Mouse (Mus musculus): Measurements from ENCODE around the gene Pole2.
"Not testable (repeated sequence)": the region's sequence is repeated elsewhere in the genome, so short reads cannot be mapped to it uniquely, and the experiment has no call there.

Gene Pole2

DNA sequence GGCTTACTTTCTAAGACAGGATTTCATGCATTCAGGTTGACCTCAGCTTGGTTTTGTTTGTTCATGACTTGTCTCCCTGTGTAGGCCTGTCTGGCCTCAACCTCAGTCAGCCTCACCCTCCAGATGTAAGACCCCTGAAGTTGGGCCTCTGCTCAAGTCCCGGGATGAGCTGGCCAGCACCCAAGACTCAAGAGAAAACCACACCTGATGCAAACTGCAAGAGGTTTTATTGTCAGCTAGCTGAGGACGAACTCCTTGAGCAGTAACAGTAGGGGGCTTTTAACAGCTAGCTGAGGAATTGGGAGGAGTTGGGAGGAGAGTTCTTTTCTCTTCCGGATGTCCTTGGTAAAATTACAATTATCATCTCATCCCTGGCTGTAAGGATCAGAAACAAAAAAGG is 50.5 kb downstream of the Pole2 start:
- DNase-seq: no peak

GRCm38 (mm10) chr12:69175975-69176374 is 52.0 kb downstream of the Pole2 start:
- no peak for DNase-seq

DNA sequence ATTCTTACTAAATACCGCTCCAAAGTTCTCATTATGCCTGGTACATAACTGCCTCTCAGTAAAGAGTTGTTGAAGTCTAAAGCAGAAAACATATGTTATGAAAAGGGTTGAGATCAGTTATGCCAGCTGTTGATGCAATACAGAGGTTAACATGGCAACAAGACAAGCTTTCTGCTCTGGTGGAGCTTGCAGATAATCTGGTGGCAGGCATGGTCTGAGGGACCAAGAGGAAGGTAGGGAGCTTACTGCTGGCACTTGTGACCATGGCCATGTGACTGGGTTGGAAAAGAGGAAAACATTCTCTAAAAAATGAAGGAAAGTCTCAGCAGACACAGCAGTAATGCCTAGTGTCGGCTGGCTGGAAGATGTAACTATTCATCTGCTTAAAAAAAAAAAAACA is 56.7 kb downstream of the Pole2 start:
- no peak for DNase-seq

GRCm38 (mm10) chr12:69168461-69169106 is 59.4 kb downstream of the Pole2 start, which contains the start of gene Lrr1:
Gene Lrr1 (plus strand): TSS chr12:69168814.
- peak; percentile 88 for DNase-seq

DNA sequence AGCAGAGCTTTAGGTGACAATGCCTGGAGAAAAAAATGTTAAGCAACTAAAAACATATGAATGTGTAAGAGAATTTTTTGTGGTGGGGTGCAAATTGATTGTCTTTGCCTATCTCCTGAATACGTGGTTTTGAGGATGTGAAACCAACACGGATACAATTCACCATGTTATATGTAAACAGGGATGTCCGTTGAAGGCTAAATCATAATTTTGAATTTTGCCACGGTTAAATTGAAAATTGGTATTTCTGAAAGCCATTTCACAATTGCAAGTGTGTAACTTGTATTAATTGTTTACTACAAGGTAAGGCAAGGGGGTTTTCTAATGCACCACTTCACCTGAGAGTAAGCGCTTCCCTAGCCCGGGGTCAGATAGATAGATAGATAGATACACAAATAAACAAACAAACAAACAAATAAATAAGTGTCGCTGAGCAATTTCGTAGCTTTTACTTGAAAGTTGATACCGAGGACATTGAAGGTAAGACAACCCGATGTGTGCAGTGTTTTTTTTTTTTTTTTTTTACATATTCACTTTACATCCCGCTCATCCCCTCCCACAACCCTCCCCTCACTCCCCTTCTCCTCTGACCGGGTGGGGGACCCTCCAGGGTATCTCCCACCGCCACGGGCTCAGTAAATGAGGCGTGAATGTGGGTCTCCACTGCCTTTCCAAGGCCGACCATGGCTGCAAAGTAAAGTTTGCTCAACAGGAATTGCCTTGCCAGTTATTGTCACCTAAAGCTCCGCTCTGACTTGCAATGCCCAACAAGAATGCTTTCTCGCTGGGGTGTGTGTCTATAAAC is 60.1 kb downstream of the Pole2 start:
- DNase-seq: no peak

DNA sequence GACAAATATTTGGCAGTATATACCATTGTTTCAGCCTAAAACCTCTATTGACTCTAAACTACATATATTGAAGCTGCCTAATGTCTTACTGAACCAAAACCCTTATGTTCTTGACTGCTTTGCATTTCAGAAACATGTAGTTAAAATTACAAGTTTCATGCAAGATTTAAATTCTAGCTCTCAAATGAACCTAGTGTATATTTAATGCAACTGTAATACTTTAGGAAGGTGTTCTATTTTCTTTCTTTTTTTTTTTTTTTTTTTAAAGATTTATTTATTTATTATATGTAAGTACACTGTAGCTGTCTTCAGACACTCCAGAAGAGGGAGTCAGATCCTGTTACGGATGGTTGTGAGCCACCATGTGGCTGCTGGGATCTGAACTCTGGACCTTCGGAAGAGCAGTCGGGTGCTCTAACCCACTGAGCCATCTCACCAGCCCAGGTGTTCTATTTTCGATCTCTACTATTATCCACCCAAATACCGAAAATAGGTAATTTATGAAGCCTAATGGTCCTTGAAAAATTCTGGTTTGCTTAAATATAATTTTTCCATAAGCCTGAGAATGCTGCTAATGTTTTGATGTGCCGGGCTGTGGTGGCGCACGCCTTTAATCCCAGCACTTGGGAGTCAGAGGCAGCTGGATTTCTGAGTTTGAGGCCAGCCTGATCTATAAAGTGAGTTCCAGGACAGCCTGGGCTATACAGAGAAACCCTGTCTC is 61.0 kb downstream of the Pole2 start:
- not testable (repeated sequence) for DNase-seq

GRCm38 (mm10) chr12:69164904-69165303 is 63.1 kb downstream of the Pole2 start:
- no peak for DNase-seq

- DNase-seq: not testable (repeated sequence)
Measured at GRCm38 (mm10) chr12:69163586-69163985, 64.4 kb downstream of the Pole2 start.

DNA sequence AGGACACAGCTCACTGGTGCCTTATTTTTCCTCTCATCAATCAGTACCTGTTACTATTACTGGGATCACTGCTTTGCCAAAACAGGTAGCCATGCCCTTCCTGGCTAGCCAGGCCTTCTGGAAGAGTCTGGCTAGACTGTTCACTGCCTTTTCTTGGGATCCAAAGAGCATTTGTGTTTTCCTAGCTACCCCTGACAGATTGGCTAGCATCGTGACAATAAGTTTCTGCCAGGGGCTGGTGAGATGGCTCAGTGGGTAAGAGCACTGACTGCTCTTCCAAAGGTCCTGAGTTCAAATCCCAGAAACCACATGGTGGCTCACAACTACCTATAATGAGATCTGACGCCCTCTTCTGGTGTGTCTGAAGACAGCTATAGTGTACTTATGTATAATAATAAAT is 67.3 kb downstream of the Pole2 start:
- DNase-seq: not testable (repeated sequence)

- DNase-seq: peak; percentile 18
Measured at GRCm38 (mm10) chr12:69159578-69159940, 68.4 kb downstream of the Pole2 start.

- peak; percentile 96 for DNase-seq
Measured at GRCm38 (mm10) chr12:69158765-69159577, 69.0 kb downstream of the Pole2 start, which contains the start of gene Rps29. Gene Rps29 (minus strand): TSS chr12:69159186.

GRCm38 (mm10) chr12:69158366-69158764 is 69.6 kb downstream of the Pole2 start:
- DNase-seq: no peak

DNA sequence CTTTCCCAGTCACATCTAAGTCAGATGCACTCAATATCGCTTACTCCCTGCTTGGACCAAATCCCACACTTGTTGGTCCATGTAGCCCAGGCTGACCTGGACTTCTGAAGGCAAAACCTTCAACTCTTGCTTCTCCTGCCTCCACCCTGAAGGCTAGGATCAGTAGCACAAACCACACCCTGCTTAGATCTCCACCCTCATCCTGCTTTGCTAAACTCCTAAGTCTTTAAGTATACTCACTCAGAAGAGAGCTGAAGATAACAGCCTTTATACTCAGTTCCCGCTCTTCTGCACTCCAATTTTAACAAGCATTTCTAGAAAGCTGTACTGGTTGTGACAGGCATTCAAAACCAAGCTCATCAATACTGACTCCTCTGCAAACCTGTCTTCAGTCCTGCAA is 70.9 kb downstream of the Pole2 start:
- no peak for DNase-seq

- no peak for DNase-seq
Measured at GRCm38 (mm10) chr12:69156436-69156835, 71.6 kb downstream of the Pole2 start.

GRCm38 (mm10) chr12:69155923-69156322 is 72.1 kb downstream of the Pole2 start:
- DNase-seq: no peak

Measured in thymus, postnatal 4 days (tissue).